Mouse (Mus musculus) neutrophil, adult 5-6 weeks (primary cell): ENCODE results near the gene Prrt4. TPM values are rescaled to one million over a fixed set of nuclear protein-coding genes. Genes with fewer than 3 reads are reported as not detected.
"Not testable (repeated sequence)": the region's sequence is repeated elsewhere in the genome, so short reads cannot be mapped to it uniquely, and the experiment has no call there.

Source experiments
- ATAC-seq: fragments of 151-379, 151-347 bp; 2 replicates; pipeline ENCODE4 v1.8.0; 2017; ENCODE audit warnings: mild to moderate bottlenecking, moderate TSS enrichment; ENCODE audit not compliant: insufficient number of reproducible peaks, poor library complexity, low FRiP score, severe bottlenecking; ENCODE audit errors: extremely low read depth
- total RNA-seq: library from RNA; stranded (forward); fragments of 200-1000 nt; gene quantifications from 2 replicates; pipeline ENCODE4 v1.2.3, GENCODE M21; 2017

Prrt4 gene
- total RNA-seq: not detected in 2 replicates

- ATAC-seq: no peak
Observed at GRCm38 (mm10) chr6:29178888-29179658, at the start of gene Prrt4. TSS of gene Prrt4 (minus strand) at chr6:29179584.

- not testable (repeated sequence) for ATAC-seq
Observed at GRCm38 (mm10) chr6:29217717-29218116, 38.3 kb upstream of the Prrt4 start.

DNA sequence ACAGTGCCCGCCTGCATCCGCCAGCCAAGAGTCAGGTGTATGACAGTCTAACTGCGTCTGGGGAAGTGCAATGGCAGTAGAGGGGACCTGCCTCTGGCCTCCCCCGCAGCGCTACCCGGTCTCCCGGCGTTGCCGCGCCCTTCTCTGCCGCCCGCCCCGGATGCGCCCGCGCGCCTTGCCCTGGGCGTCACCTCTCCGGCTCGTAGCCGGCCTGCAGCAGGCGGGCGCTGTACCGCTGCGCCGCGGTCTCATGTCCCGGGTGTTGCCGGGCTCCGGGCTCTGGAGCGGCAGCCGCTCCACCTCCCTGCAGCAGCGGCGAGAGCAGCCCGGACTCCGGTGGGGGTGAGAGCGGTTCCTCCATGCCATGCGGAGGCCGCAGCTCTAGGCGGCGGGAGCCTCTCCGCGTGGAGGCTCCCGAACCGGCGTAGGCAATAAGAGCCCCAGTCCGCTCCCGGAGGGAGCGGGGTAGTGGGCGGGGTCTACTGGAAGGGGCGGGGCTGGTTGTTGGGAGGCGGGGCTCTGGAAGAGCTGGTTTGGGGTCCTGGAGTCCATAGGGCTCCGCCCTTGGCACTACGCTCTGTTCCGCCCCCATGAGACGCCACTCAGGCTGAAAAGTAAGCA lies 36.6 kb upstream of the Prrt4 start, which contains the start of gene Impdh1:
Gene Impdh1, minus strand, starts transcription at position 484 of the 621 bp plus-strand sequence.
- ATAC-seq: peak; percentile 51

DNA sequence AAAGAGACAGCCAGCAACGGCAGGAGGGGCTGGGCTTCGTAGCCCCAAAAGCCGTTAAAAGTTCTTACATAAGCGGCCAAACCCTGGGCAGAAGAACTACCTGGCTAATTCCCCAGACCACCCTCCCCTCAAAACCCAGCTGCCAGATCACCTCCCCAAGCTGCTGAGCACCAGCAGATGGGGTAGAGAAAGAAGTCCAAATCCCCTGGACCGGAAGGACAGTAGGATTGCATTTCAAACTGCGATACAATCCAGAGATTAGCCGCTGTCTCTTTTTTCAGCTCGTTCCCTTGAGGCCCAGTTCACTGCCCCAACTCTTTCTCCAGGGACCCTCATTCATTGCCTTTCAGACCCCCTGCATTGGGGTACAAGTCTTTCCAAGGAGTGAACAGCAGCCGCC lies 35.8 kb upstream of the Prrt4 start:
- no peak for ATAC-seq

DNA sequence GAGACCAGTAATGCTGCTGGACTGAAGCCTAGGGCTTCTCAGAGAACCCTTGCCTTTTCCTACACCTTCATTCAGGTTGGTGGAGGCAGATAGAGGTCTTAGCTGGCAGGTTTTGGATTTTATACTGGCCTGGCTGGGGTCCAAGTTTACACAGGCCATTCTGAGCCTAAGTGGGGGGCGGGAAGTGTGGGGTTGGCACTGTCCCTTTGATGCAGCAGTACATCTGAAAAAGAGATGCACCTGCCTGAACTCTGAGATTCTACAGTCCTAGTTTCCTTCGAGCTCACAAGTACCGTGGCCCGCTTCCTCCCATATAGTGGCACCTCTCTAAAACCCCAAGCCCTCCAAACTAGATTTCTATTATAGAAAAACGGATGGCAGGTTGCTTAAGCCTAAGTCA lies 35.4 kb upstream of the Prrt4 start:
- ATAC-seq: no peak

GRCm38 (mm10) chr6:29214245-29214644 lies 34.9 kb upstream of the Prrt4 start:
- ATAC-seq: no peak

DNA sequence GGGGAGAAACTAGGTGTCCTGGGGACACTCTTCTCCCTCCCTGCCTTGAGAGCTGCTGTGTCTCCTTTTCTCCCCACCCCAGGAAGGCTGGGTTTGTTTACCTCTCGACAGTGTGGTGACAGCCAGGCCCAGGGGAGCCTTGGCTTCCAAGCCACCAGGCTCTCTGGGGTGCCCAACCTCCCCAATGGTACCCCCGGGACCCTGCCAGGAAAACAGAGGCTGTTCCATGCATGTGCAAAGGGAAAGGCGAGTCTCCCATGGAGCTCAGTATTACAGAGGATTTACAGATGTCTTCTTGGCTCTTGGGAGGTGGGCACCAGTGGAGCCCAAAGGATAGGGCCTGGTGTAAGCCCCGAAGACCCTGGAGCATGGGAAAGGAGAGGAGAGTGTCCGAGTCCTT lies 34.1 kb upstream of the Prrt4 start:
- no peak for ATAC-seq

GRCm38 (mm10) chr6:29211806-29212492 lies 32.6 kb upstream of the Prrt4 start:
- peak; percentile 61 for ATAC-seq

DNA sequence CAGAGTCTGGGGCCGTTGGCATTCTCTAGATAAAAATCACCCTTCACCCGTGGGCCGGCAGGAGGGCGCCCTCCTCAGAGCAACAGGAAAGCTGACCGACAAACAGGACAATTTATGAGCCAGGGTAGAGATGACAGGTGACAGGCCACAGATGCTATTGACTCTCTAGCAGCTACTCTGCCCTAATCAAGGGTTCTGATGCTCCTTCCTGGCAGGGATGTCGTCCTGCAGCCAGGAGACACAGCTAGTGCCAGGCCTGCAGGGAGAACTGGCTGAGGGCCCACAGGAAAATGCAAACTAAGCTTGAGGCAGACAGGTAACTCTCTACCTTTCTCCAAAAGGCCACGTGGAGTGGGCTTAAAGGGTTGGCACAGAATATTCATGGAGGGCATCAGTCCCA lies 31.8 kb upstream of the Prrt4 start:
- no peak for ATAC-seq

DNA sequence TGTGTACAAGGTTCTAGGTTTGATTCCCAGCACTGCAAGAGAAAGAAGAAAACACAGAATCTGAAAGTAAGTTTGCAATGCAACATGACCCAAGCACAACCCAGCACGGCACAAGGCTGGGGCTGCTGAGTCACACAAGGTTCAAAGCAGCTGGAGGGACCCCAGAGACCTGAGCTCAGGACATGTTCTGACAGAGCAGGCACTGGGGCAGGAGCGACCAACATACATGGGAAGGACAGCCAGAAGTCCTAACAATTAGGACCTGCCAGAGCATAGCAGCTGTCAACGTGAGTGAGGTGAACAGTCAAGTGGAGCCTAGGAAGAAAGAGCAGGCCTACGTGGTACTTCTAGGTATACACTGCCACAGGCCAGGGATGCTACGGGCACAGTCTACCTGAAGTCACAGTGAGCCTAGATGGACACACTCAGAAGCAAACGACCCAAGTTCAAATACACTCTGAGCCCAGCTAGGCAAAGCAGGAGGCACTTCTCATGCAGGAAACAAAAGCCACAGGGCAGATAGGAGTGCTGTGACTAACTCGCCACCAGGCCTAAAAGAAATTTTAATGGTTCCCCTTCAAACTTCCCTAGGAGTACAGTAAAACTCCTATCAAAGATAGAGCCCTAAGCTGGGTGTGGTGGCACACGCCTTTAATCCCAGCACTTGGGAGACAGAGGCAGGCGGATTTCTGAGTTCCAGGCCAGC lies 31.0 kb upstream of the Prrt4 start:
- ATAC-seq: no peak

- no peak for ATAC-seq
Observed at GRCm38 (mm10) chr6:29208178-29208577, 28.8 kb upstream of the Prrt4 start.

DNA sequence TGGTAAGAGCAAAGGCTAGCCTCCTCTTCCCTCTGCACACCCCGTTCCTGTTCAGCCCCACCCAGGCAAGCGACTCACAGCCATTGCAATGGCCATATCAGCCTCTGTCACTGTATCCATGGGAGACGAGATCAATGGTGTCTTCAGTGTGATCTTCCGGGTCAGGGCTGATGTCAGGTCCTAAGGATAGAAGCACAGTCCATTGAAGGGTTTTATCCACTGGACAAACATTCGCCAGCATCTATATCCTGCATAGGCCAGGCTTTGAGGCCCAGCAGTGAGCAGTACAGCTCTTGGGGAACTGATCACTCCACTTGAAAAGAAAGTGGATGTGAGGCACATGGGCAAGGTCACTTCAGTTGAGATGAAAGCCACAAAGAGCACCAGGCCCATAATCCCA lies 27.6 kb upstream of the Prrt4 start:
- no peak for ATAC-seq

DNA sequence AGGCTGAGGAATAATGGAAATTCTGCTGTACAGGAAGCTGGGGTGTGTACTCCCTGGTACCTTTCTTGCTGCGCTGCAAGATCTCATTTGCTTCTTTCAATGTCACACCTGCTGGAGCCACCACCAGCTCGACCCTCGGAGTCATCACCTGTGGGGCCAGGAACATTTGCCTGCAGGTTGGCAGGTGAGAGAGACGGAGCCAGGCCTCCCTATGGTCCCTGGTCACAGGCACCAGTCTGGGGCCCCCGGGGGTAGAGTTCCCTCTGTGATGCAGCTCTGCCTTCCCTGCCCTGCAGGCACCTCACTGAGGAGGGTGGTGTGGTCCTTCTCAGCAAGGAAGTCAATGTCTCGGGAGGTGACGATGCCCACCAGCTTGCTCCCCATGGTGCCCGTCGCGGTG lies 26.6 kb upstream of the Prrt4 start:
- ATAC-seq: no peak

GRCm38 (mm10) chr6:29204932-29205614 lies 25.7 kb upstream of the Prrt4 start:
- ATAC-seq: no peak; the same call in 1 of the 2 replicates

DNA sequence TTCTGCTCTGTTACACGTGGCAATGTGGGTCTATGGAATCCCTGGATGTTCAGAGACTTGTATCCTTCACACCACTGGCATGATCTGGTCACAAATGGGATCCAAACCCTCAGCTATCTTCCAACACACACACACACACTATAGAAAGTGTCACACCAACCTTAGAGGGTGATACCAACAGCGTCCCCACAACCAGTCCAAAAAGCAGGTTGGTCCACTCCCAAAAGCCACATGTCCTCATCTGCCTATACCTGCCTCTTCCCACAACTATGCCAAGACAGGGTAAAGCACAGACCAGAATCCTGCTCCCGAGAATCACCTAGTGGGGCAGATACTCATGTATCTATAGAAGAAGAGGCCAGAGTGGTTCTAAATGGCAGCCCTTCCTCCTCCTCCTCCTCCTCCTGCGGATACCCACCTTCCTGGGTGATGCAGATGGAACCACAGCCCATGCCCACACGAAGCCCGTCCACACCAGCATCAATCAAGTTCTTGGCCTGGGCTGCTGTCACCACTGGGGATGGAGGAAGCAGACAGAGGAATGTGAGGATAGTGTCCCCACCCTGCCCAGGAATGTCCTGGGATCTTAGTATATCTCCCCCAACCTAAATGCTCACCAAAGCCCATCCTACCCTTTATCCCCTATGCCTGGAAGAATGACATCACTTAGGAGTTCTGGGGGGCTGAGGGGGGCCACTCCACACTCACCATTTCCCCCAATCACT lies 24.6 kb upstream of the Prrt4 start:
- no peak for ATAC-seq

DNA sequence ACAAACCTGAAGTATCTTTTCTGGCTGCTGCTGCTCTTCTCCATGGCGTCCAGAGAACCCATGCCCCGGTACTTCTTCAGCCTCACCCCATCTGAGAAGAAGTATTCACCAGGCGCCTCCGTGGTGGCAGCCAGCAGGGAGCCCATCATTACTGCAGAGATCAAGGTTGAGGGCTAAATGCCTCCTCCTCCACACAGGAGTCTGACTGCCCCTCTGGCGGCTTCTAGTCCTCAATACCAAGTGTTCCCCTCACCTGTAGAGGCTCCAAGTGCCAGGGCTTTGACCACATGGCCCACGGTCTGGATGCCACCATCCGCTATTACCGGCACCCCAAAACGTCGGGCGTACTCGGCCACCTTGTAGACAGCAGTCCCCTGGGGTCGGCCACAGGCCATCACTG lies 23.7 kb upstream of the Prrt4 start:
- ATAC-seq: no peak

- ATAC-seq: no peak
Observed at GRCm38 (mm10) chr6:29201988-29202387, 22.6 kb upstream of the Prrt4 start.

GRCm38 (mm10) chr6:29201341-29201740 lies 22.0 kb upstream of the Prrt4 start:
- ATAC-seq: no peak
